Mouse (Mus musculus) G1E (cell line): ENCODE results near the gene Arhgef16.

Experiments used
- CTCF ChIP-seq: IDR thresholded peaks from 2 replicates; pipeline ENCODE4 v1.5.1; 2012; ENCODE audit warnings: low read depth, low read length, inconsistent platforms, mixed read lengths
- POLR2AphosphoS5 ChIP-seq: IDR thresholded peaks from 2 replicates; pipeline ENCODE4 v1.6.1; 2012; ENCODE audit warnings: low read depth, low read length, inconsistent platforms; ENCODE audit not compliant: insufficient replicate concordance

GRCm38 (mm10) chr4:154247207-154248091, 54.0 kb downstream of the Arhgef16 start:
- TF ChIP-seq CTCF: no peak
- no peak for TF ChIP-seq POLR2AphosphoS5
